Mouse (Mus musculus) CH12F3 (cell line): ENCODE data around the gene Ntn3.

Source experiments
- in situ Hi-C: fragments of 300-500 bp; cut with MboI; formaldehyde crosslinking; loops from 2 replicates; pipeline ENCODE4 v1.14.3; 2020; ENCODE audit warnings: low sequenced_read_pairs

Gene Ntn3

DNA sequence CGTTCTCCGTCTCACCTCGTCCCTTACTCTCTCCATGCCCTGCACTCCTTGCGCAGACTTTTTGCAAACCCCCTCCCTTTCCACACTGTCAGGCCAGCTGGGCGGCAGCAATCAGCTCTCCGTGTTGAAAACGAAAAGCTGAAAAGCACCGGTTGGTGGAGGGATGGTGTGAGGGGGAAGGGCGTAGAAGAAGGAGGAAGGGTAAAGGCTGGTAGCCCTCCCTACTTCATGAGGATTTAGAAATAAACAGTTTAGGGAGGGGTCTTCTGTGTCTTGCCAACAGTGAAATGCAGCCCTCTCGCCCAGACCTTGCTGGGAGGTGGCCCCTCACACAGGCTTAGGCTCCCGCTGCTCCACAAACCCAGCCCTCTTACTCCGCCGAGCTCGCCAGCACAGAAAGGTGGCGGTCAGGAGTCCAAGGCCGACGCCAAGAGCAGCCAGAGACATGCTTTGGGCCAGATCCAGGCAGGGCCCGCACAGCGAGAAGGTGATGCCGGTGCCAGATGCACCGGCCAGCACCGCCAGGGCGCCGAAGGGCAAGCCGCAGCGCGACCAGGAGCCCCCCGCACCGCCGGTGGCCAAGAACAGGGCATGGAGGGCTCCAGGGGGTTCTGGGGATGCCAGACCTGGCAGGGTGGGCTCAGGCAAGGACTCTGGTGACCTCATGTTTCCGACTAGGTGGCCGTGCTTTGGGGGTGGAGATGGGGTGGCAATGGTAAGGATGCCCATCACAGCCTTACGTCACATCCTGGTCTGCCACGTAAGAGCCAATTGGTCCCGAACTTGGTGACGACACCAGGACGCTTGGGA lies 2.5 kb upstream of the Ntn3 start:
- in situ Hi-C loops = no loop called here

DNA sequence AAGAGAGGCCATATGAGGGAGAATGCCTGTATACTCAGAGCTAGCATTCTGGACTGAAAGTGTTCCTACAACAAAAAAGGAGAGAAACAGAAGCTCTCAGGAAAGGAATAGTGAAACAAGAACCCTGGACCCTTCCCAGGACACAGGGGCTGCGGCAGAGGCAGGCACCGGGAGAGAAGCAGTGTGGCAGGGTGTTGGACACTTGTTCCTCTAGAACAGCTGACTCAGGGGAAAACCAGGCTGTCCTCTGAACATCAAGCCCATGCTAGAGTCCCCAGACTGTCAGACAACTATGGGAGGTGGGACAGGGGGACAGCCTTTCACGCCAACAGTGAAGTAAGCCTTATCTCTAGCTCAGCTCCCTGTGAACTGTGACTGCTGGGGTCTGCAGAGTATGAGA lies 1.3 kb upstream of the Ntn3 start:
- in situ Hi-C loops = no loop called here

DNA sequence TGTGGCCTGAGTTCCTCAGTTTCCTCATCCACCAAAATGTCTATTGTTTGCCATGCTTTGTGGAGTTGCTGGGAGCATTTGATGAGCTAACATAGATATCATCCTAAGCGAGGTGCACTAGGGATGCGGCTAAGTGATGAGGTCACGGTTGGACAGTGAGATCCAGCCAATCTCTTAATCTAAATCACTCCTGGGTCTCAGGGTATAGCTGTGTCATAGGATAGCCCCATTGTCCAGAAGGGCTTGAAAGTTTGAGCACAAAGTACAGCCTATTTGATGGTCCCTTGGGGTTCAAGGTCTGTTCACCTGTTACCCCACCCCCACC lies 547 bp upstream of the Ntn3 start:
- in situ Hi-C loops = no loop called here

DNA sequence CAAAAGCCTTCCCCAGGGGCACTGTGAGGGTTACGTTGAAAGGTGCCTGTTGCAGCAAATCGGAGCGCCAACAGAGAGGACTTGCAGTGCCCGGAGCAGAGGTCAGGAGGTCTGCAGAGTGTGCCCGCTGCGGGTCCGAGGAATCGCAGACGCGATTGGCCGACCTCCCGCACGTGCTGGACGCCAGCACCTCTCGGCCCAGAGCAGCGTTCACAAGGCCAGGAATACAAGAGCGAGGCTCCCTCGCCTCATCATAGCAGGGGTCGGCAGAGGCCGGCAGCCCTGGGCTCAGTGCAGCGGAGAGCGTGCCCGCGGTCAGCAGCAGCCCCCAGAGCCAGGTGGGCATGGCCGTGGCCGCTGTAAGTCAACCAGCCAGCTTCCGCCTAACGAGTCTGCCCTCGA lies 689 bp downstream of the Ntn3 start:
- in situ Hi-C loops = no loop called here

DNA sequence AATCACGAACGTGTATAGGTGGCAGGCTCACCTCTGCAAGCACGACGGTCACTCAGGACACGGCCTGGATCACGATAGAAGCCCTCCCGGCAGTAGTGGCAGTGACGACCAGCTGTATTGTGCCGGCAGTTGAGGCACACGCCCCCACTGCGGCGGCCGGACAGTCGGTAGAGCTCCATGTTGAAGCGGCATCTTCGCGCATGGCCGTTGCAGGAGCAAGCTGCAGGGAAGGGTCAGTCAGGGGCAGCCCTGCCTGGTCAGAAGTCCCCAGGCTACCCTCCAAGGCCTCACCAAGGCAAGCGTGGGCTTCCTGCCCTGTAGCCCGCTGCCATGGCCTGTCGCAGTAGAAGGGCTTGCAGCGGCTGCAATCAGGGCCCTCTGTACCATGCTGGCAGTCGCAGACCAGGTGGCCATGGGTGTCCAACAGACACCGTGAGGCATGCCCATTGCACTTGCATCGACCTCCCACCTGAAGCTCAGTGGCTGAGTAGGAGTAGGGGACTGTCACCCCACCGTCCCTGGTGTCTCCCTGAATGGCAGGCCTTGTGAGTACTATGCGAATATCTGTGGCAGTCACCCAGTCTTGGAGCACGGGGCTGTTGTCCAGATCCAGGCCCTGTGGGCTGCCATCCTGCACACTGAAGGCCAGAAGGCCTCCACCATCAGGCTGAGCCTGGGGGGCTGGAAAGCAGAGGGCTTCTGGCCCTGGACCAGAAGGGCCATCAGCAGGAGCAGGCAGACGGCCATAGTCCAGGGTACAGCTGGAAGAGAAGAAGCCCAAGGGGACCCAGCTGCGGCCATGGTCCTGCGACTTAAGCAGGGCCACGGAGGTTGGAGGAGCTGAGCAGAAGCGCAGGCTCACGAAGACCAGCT lies 1.3 kb downstream of the Ntn3 start:
- in situ Hi-C loops = no loop called here

DNA sequence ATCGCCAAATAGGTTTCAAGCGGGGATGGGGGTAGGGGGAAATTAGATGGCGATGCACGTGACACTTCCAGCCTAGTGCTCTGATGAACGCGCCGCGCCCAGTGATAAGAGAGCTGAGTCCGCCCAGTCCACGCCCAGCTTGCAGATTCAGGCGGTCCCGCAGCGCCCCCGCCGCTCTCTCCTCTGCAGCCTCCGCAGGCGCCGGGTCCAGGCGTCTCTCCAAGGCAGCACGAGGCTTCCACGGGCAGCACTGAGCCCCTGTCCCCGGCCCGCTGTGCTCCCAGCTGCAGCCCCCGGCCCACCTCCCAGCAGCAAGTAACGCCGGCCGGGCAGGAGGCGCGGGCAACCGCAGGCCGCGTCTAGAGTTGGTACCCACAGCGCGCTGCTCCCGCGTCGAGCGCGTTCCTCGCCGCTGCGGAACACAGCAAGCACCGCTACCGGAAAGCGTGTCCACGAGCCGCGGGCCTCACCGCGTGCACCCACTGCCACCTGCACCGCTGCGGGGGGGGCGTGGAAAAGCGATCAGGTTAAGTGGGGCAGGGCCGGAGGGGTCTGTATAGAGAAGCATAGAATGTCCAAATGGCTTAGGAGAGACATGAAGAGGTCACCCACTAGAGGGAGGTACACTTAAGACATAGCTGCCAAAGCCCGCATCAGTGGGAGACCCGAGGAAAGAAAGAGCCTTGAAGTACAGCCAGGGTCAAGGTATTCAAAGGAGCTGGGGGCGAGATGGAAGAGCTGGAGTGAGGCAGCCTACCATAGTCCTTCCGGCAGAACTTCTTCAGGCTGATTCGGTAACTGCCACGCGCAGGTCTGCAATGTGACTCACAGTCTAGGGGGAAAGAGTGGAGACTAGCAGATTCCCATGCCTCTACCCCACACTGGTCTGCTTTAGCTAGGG lies 2.6 kb downstream of the Ntn3 start:
- in situ Hi-C loops = no loop called here

DNA sequence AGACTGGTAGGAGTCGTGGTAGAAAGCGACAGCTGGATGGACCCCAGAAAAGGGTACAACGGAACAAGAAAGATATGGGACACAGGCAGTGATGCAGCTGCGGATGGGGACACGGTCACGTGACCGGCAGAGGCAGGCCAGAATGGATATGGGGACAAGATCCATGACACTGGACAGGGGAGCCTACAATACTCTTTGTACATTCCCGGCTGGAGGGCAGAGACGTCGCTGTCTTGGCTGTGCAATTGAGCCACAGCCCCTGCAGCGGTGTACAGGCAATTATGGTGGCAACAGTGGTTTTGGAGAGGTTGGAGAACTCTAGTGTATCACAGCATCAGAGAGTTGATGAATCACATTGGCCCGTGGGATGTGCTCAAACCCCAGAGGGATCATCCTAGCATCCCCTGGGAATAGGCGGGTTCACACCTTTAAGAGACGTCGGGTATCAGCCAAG lies 3.4 kb downstream of the Ntn3 start:
- in situ Hi-C loops = no loop called here

DNA sequence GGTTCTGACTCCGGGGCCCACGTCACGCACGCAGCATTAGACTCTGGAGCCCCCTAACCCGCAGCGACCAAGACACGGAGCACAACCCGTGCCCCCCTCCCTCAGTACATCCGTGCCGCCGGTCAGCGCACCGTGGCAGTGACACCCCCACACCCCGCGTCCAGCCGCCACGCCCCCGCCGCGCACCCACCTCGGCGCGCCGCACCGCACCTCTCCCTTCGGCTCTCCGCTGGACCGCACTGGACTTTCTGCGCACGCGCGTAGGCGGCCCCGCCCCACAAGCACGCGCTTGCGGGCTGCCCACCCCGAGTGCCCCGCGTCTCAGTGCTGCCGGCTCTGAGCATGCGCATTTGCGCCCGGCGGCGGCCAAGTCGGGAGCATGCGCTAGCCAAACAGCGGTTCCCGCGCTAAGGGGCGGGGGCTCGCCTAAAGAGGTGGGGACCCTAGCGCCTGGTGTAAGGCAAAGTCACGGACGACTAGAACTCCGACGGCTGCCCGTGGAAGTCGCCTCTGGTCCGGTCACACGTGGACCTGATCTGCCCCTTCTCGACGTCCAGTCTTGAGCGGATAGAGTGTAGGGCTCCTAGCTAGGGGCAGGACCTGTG lies 3.9 kb downstream of the Ntn3 start, which contains the start of gene Tbc1d24:
TSS of gene Tbc1d24 (minus strand) at position 279 of the 605 bp plus-strand sequence.
- in situ Hi-C loops = no loop called here

DNA sequence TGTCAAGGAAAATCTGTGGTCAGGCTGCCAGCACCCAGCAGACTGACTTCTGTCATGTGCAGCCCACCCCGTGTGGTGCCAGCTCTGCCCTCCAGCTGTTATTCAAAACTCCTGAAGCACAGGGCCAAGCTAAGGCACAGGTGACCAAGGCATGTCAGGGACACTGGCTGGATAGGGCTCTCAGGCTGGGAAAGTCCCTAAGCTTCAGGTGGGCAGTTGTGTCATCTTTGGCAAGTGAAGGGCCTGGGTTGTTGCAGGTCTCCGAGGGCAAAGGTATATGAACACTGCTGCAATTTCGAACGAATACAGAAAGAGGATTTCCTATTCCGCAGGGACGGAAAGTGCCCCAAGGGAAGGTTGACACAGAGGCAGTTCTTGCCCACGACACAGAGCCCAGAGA lies 4.5 kb downstream of the Ntn3 start:
- in situ Hi-C loops = no loop called here

DNA sequence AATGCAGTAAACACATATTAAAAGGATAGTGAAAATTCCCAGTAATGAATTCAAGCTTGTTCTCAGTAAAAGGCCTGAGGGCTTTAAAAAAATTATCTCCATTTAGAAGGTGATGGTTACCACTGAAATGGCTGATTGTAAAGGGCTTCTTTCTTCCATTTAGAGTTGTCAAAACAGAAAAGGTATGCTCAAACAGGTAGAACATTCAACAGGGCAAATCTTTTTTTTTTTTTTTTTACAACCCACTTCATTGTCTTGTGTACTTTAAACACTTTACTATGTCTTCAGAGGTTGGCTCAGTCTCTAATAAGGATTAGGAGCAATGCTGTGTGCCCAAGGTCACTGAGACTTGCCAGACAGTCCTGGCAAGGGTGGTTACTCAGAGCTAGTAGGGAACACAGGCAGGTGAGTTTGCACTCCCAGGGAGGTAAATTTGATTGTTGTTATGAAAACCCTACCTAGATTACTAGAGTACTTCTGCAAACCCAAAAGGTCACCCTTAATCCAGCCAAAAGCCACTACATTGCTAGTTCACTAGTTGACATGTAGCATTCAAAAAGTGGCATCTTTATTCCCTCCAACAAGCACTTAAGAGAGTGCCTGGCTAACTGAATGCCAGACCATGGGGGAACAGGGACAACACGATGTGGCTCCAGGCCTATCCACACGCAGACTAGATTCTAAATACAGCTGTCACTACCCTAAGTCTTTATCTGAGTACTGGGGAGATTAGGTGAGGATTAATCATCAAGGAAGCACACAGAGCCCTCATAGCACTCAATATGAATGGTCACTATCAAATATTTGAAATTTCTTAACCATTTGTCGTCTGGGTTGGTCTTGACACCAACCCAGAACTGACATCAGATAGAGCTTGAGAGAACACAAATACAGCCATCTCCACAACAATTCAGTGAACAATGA lies 5.5 kb downstream of the Ntn3 start:
- in situ Hi-C loops = no loop called here

DNA sequence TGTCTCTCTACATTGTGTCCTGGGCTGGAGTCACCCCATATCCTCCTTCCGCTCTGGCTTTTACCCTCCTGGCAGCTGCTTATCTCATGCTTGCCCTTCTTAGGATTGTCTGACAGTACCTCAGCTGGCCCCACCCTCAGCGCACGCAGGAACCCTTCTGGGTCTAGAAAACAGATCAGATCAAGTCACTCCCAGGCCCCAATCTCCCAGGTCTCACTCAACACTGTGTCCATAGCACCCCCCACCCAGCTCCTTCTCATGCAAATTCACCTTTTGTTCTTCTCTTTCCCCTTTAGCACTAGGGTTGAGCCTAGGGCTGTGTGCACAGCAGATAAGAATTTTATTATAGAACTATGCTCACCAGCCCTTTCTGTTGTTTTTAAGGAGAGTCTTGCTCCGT lies 6.3 kb downstream of the Ntn3 start:
- in situ Hi-C loops = no loop called here

DNA sequence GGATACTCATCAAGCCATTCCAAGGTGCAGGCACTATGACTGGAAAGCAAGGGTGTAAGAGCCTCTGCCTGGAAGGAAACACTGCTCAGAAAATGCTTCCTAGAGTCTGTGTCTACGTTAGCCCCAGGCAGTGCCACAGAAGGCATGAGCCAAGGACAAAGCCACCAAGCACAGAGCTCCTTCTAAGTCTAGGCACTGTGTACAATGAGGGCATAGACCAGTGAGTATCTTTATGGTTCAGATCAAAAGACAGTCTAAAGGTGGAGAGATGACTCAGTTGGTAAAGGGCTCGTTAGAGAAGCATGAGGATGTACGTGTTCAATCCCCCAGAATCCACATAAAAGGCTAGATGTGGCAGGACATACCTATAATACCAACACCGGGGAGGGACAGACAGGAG lies 8.2 kb downstream of the Ntn3 start:
- in situ Hi-C loops = no loop called here

DNA sequence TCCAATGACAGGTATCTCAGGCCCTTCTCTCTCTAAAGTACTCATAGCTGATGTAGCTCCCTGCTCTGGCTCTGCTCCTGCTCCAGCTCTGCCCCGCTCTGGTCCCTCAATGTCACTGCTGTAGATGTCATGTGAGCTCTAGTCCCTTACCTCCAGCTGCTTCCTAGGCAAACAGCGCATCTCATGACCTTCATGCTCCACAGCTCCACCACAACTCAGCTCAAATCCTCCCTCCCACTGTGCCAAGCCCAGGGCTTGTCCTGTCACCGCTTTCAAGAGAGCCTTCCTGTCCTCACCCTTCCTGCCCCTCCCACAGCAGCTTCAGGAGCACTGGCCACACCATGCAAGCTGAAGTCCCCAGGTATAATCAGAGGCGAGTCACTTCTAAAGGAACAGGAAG lies 9.6 kb downstream of the Ntn3 start:
- in situ Hi-C loops = no loop called here

DNA sequence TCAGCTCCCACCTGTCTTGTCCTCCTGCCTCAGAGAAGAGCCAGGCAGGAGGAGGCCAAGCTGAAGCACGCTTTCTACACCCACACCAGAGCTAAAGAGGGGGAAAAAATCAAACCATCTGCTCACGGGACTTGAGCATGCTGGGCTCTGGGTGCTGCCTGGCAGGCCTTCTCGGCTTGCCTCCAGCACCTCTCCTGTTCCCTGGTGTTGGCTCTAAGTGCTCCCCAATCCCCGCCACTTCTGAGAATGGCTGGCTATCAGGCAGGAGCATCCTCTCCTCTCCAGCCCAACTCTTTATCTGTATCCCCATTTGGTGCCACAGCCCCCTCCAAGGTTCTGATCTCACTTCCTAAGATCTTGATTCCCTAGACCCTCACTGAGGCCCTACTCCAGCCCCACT lies 10.1 kb downstream of the Ntn3 start:
- in situ Hi-C loops = no loop called here

DNA sequence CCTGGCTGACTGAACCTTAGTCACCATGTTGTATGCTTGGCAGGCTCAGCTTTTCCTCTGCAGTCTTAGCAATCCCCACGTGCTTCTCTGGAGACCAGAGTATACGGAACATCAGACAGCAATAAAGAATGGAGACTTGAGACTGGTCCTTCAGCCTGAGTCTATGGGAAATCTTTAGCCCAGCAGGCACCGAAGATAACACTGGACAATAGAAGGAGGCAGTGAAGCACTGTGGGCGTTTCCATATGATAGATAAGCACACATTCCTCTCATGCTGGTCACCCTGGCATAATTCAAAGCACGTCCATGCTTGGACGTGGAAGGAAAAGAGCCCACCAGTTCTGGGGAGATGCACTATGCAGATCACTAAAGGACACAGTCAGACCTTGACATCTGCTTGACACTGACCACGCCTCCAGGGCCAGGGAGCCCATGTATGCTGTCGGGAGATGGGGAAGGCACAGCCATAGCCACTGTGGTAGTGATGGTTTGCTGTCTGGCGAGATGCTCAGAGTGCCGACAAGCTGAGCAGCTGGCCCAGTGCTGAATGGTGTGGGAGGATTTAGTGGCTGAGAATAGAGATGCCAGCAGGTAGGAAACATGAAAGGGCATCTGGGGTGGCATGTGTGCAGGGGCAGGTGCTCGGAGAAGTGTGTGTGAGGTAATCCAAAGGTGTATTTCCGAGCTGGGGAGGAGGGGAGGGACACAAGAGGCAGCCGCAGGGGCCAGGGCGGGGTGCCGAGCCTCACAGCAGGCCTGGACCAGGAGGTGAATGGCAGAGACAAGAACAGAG lies 12.1 kb downstream of the Ntn3 start:
- in situ Hi-C loops = no loop called here

DNA sequence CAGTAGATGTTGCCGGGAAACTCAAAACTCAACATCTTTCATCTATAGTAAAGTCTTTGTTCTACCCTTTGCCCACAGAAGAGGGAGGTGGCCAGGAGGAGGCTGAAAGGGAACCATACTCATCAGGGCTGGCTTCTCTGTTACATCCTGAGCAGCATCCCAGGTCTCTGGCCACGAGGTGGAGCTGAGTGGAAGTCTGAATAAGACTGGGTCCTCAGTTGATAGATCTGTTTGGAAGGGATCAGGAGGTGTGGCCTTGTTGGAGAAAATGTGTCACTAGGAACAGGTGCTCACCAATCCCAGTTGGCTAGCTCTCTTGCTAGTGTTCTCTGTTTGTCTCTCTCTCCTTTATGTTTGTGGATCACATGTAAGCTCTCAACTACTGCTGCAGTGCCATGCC lies 14.0 kb downstream of the Ntn3 start:
- in situ Hi-C loops = no loop called here

DNA sequence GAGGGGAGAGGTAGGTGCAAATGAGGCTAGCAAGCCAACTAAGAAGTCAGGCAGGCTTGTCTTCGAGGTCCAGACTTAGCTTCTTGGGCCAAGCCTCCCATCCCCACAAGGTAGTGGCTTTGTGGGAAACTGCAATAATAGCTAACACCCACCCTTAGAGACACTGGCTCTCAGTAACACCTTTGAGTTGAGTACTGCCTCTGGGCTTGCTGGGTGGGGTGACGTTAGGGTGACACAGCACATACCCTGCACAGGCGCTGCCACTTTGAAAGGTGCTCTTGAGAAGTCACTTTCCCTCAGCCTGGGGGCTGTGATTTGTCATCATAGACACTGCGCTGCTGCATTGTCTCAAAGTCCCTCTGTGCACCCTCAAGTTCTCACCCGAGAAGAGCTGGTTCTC lies 15.6 kb downstream of the Ntn3 start:
- in situ Hi-C loops = no loop called here

DNA sequence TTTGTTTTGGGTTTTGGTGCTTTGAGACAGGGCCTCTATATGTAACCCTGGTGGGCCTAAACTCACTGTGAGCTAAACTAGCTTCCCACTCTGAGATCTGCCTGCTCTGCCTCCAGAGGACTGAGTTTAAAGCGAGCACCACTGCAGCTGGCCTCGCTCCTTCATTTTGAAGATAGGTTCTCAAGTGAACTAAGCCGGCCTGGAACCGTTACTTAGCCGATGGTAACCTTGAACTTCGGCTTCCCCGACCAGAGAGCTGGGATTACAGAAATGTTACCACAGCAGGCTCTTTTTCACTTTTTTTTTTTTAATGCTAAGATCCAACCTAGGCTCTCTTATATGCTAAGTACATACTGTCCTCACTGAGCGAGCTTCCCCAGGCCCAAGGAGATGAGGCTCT lies 16.1 kb downstream of the Ntn3 start:
- in situ Hi-C loops = no loop called here

DNA sequence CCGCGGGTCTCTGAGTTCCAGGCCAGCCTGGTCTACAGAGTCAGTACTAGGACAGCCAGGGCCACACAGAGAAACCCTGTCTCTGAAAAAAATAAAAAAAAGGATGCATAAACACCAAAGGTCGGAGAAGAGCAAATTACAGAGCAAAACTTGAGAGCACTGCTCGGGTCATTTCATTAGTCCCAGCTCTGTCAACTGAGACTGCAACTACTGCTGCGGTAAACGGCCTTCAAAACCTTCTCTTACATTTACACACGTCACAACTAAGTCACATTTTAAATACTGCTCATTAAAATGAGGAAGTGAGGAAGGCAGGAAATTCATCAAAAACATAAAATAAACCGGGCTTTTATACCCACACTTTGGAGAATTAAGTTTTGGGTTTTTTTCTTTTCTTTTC lies 16.5 kb downstream of the Ntn3 start:
- in situ Hi-C loops = no loop called here
